Mouse (Mus musculus) liver (tissue): Measurements from ENCODE around the gene Nxpe3.

Experiments used
- DNase-seq: peaks from one replicate; pipeline ENCODE4 v3.0.0-alpha.2; 2020; ENCODE audit warnings: mixed read lengths

The Nxpe3 gene

GRCm38 (mm10) chr16:55894893-55895650, at the start of gene Nxpe3:
Gene Nxpe3, minus strand, starts transcription at chr16:55895285.
- peak; percentile 89 for DNase-seq

DNA sequence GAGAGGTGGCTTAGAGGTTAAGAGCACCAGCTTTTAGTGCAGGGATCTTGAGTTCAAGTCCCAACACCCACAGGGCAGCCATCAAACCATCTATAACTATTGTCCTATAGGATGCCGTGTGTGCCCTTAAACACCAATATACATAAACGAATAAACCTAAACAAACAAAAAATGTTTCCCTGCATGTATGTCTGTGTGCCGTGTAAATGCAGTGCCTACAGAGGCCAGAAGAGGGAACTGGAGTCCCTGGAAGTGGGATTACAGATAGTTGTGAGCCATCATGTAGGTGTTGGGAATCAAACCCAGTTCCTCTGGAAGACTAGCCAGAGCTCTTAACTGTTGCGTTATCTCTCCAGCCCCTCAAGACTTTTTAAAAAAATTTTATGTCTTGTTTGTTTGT, 45.7 kb upstream of the Nxpe3 start:
- DNase-seq = no peak

- no peak for DNase-seq
These were observed 44.6 kb upstream of the Nxpe3 start for GRCm38 (mm10) chr16:55939703-55940102.

- no peak for DNase-seq
These were observed 43.7 kb upstream of the Nxpe3 start for GRCm38 (mm10) chr16:55938761-55939160.

- peak; percentile 90 for DNase-seq
These were observed 39.5 kb upstream of the Nxpe3 start, which contains the start of gene Cep97 for GRCm38 (mm10) chr16:55934453-55935037. Gene Cep97, minus strand, starts transcription at chr16:55934855.

GRCm38 (mm10) chr16:55933681-55934343, 38.7 kb upstream of the Nxpe3 start:
- DNase-seq = peak; percentile 57

GRCm38 (mm10) chr16:55924010-55924409, 28.9 kb upstream of the Nxpe3 start:
- DNase-seq = peak; percentile 26

DNA sequence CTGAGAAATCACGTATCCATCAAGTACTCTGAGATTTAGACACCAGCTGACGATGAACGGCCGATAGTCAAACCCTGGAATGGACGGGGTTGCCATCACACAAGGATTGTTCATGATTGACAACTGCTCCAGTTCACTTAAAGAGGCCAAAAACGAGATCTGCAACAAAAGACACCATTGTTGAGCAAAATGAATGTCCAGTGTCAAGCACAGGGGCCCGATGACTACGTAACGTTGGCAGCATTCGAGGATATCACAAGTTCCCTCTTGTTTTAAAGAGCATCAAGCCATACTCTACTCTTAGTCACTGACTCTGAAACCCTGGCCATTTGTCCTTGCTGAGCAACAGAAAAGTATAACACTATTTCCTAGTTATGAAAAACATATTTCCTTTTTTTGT, 27.0 kb upstream of the Nxpe3 start:
- no peak for DNase-seq

DNA sequence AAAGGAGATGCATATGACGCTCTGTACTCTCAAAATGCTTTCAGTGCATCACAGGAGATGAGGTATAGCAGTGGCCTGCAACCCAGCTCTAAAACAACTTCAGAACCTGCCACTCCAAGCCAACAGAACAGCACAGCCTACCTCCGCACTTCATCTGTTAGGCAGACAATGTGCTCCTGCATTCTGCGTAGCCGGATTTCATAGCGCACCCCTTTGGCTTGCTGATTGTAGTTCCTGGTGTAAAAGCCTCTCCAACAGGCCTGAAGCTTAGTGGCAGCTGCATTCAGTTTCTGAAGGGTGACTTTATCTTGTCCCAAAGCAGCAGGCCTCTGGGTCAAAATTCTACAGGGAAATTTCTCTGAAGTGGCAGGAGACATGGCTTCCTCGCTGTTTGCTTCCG, 19.6 kb upstream of the Nxpe3 start:
- no peak for DNase-seq

DNA sequence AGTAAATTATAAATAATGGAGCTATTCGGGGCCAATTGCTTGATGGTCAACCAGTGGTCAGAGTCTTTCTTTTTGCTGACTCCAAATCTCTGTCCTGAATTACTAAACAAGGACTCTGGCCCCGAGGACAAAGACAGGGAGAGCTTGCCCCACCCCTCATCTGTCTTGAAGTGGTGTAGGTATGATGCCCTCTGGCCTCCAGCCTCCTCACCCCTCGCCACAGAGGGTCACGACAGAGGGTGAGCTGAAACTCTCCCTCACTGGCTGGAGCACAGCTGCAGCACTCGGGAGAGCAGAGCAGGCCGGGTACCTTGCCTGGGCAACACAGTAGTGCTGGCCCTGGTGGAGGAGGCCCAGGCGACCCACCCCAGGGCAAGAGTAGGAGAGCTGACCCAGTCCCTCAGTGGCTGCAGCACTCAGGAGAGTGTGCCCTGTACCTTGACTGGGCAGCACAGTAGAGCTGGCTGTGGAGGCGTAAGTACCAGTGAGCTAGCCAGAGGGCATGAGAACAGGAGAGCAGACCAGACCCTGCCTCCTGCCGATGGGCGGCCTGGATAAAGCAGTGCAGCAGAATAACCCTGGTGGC, 15.2 kb upstream of the Nxpe3 start:
- DNase-seq = no peak

GRCm38 (mm10) chr16:55906928-55907679, 12.0 kb upstream of the Nxpe3 start:
- DNase-seq = no peak

DNA sequence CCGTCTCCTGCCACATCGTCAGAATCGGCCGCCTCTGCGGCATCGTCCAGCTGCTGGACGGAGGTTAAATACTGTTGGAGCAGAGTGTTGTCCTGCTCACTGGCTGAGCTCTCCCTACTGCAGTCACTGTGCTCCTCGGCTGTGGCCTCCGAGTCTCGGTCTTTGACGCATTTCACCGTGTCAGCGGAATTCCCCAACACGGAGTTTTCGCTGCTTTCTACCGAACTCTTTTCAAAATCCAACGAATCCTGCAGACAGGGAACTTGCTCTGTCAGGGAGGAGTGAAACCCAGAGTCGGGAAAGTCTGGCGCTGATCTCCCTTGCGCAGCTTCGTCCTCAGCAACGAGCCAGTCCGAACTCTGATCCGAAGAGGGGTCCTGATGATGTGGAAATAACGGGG, 10.3 kb upstream of the Nxpe3 start:
- no peak for DNase-seq

DNA sequence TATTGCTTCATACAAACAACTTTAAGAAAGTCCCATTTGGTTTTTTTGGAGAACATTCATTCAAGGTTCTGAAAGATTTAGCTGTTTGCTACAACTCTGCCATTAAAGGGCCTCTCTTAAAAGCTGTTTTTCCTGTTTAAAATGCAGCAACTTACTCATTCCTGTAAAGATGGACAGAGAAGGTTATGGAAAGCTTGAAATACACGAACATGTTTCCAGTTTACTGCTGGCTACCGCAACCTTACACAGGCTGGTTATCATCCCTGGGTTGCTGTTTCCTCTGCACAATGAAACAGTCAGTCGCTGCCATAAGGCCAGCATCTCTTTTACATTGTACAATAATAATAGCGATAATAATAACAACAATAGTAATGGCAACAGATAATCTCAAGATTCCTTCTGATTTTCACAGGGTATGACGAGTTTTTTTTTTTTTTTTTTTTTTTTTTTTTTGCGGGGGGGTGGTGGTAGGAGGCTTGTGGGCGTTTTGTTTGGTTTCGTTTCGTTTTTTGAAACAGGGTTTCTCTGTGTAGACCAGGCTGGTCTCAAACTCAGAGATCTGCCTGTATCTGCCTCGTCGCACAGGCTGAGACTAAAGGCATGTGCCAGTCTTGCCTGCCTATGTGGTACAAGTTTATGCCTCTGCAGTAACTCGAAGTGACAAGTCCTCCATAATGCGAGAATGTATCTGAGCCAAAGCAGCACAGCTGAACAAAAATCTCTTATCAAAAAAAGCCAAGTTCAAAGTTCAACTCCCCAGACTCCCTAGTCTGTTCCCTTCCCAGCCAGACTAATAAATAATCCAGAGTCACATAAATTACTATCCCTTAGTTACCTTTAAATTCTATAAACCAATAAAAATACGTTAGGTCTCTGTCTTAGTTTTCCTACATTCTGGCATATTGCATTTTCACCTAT, 7.0 kb upstream of the Nxpe3 start:
- DNase-seq = no peak

- DNase-seq = no peak
These were observed 3.4 kb upstream of the Nxpe3 start for GRCm38 (mm10) chr16:55898385-55899002.

DNA sequence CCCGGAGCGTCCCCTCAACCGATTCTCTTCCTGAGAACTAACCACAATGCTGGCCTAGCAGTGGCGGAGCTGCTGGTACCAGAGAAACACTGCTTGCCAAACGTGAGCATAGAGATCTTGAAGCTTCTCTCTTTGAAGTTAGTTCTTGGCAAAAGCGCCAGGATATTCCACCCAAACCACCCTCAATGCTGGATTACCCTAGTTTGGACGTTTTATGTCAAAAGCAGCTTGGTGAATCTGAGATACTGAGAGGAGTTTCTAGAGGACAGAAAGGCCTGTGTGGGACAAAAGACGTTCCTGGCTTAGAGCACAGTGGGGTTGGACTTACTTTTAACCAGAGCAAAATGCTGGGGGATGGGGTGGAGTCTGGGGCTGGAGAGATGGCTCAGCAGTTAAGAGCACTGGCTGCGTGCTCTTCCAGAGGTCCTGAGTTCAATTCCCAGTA, 588 bp upstream of the Nxpe3 start:
- DNase-seq = peak; percentile 42

DNA sequence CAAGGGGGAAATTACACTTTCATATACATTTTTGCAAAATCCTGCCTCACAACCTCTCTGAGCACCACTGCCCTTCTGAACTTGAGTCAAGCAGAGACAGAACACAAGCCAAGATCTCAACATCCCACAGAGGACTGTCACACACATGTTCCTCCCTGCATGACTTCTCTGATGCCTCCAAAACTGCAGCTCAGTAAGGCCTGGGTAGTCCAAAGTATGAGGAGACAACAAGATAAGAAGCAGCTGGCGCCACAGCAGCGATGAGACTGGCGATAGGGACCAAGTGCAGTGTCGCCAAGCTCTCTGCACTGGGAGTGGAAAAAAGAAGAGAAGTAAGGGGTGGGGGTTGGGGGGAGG, 571 bp downstream of the Nxpe3 start:
- DNase-seq = peak; percentile 60

GRCm38 (mm10) chr16:55893410-55894107, 1.5 kb downstream of the Nxpe3 start:
- DNase-seq = peak; percentile 34

DNA sequence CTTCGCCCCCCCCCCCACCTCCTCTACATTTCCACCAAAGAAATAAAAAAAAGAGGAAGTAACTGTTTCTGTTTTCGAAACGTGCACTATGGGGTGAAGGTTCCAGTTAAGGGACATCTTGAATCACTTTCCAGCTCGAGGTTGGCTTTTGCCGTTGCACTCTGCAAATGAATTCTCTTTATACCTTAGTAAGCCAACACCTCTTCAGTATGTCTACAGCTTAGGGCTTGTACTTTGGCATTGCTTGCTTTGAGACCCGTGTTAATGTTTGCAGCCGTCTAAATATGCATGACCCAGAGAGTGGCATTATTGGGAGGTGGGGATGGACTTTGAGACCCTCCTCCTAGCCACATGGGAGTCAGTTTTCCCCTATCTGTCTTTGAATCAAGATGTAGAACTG, 2.6 kb downstream of the Nxpe3 start:
- no peak for DNase-seq

DNA sequence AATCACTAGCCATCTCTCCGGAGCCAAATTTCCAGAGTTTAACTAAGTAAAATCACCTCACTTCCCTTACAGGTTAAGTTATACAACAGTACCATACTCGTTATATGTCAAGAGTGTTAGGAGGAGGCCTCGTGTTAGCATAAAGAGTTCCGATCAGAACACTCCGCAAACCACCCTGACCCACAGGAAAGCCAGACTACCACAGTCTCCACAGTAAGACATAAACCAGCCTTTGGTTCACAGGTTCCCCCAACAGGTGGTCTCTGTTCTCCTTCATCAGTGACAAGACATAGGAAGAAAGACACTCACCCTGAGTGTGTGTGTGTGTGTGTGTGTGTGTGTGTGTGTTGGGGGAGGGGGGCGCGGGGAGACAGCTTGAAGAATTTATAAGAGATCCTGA, 3.7 kb downstream of the Nxpe3 start:
- DNase-seq = no peak

- DNase-seq = no peak
These were observed 4.5 kb downstream of the Nxpe3 start for GRCm38 (mm10) chr16:55890346-55891136.
